Mouse (Mus musculus): ENCODE results near the gene Dctn1.

GRCm38 (mm10) chr6:83117616-83118015 lies 48.1 kb upstream of the Dctn1 start:
- TF ChIP-seq CTCF (IDR thresholded peaks at IDR 0.05) (no peak), POLR2A (IDR thresholded peaks at IDR 0.05; ENCODE audit: insufficient read depth, low read depth, low read length) (no peak)

All from heart, adult 2 months (tissue).